Mouse (Mus musculus) cerebellum, adult 9-11 months (tissue): Measurements from ENCODE around the gene Lamb1.

Experiments
- DNase-seq: peaks from one replicate; pipeline ENCODE4 v3.0.0; 2022

The Lamb1 gene

DNA sequence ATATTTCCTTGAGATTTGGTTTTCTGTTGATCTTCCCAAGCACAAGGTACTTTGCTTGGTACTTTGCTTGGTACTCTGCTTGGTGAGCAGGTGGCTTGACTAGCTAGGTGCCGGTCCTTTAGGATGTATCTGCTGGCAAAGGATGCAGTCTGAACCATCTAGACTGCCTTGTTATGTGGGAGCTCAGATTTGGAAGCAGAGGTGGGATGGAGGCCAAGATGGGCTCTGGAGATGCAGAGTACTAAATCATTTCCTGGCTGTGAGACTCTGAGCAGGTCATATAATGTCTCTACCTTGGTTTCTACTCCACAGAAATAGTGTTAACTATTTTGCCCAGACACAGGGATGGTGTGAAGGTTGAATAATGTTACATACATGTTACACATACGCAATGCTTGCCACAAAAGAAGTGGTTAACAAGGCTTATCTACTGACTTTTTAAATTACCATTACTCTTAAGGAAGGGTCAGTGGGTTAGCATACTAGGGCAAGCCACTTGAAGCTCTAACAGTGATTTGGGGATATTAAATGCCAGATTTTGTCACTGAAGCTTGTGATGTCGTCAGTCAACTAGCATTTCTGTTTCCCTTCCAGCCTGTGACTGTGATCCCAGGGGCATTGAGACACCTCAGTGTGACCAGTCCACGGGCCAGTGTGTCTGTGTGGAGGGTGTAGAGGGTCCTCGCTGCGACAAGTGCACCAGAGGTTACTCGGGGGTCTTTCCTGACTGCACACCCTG is 52.8 kb downstream of the Lamb1 start:
- no peak for DNase-seq

DNA sequence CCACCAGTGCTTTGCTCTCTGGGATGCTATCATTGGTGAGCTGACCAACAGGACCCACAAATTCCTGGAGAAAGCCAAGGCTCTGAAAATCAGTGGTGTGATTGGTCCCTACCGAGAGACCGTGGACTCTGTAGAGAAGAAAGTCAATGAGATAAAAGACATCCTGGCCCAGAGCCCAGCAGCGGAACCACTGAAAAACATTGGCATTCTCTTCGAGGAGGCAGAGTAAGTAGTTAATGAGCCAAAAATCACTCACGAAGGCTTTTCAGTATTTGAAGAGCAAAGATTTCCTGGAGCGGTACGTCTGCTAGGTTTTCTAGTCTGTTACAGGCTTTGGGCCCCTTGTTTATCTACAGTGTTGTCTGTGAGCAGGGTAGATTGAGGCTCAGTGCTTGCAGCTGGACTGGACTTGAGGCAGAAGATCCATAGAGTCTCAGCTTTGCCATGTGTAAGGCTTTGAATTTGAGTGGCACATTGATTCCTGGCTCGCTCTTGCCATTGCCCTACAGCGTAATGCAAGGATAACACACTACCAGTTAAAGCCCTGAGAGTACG is 53.5 kb downstream of the Lamb1 start:
- no peak for DNase-seq

- peak; percentile 29 for DNase-seq
Observed at GRCm38 (mm10) chr12:31320817-31321216, 55.8 kb downstream of the Lamb1 start.

- no peak for DNase-seq
Observed at GRCm38 (mm10) chr12:31321532-31321931, 56.5 kb downstream of the Lamb1 start.

DNA sequence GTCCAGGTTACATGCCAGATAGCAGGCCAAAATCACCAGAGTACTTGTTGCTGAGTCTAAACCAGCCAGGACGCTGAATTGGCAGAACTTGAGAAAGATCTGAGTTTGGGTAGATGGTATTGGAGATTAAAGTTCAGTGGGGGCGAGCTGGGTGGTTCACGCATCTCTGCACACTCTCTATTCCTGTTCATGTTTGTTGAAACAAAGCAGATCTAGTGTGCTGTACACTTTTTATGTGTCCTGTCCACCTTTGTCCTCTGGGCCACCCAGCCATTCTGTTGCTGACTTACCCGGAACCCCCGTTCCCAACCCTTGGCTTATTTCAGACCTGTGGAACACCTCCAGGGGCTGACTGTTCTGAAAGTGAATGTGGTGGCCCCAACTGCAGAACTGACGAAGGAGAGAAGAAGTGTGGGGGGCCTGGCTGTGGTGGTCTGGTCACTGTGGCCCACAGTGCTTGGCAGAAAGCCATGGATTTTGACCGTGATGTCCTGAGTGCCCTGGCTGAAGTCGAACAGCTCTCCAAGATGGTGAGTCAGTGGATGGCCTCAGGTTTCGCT is 58.2 kb downstream of the Lamb1 start:
- DNase-seq: no peak

DNA sequence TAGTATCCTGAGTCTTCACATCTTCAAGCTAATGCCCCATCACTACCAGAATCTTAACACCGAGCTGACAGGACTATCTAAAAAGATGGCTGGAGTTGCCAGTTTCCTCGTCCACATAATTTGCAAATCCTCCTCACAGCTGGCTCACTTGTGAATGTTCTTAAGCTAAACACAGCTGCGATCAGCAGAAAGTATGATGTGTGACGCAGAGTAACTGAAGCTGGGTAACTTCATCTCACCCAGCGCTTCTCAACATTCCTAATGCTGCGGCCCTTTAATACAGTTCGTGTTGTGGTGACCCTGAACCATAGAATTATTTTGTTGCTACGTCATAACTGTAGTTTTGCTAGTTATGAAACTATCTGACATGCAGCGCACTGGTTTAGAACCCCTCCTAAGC is 62.1 kb downstream of the Lamb1 start:
- no peak for DNase-seq

GRCm38 (mm10) chr12:31333261-31333660 is 68.2 kb downstream of the Lamb1 start:
- peak; percentile 62 for DNase-seq

DNA sequence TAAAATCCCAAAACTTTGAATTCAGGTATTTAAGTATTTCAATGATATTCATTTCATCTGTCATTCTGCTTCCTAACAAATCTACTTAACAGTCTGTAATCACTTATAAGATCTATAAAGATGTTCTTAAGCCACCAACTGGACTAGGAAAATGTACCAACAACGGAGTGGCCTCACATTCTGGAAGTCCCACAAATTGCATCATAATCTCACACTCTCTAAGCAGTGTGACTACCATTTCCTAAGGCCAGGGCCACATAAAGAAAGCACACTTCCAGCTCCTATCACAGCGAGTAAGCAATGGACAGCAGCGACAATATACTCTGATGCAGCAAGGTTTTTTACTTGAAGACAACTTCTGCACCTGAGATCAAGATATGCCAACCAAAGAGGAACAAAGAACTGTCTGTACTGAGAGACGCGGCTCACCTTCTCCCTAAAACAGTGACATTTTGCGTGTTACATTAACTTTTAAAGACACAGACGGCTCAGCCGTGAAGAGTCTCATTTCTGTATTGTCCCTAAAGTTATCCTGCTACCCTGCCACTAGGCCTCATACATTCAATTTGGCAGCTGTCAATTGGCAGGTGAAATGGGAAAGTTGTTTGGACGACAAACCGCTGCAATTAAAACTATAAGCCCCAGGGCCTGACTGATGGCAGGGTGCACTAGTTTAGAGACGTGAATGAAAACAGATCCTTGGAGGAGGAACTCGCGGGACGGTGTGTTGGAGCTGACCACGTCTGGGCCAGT is 85.3 kb downstream of the Lamb1 start:
- DNase-seq: no peak

- DNase-seq: peak; percentile 96
Observed at GRCm38 (mm10) chr12:31350944-31351928, 86.2 kb downstream of the Lamb1 start, which contains the start of gene Dld. Dld (minus strand) TSS chr12:31351453.

GRCm38 (mm10) chr12:31366428-31366827 is 101.4 kb downstream of the Lamb1 start:
- DNase-seq: no peak

DNA sequence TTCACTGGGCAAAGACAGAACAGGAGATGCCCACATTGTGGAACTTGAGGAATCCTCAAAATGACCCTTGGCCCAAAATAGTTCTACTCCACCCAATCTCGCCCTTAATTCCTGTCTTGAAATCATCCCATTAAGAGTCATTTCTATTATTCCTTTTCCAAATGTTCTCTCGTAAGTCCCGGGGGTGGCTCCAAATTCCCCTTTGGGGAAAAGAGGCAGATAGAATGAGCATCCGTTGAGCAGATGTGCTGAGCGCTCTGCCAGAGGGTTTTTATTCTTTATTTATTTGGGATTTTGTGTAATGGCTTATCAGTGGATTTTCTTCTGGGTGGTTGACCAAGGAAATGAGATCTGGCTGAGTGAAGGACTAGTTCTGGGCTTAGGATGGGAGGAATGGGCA is 102.7 kb downstream of the Lamb1 start:
- no peak for DNase-seq

DNA sequence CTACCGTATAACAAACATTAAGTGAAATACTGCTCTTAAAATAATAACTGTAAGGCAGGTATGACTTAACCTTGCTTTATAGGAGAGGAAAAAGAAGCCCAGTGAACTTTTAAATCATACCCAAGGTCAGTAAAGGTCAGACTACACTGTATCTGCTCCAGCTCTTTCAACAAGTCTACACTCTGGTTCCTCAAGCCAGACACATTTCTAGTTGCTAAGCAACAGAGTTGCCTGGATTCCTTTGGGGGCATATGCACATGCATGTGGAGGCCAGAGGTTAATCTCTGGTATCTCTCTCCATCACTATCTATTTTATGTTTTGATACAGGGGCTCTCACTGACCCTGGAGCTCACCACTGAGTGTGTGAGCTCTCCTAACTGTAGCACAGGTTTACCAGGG is 104.1 kb downstream of the Lamb1 start:
- DNase-seq: no peak

GRCm38 (mm10) chr12:31369656-31370055 is 104.6 kb downstream of the Lamb1 start:
- DNase-seq: no peak

- DNase-seq: peak; percentile 52
Observed at GRCm38 (mm10) chr12:31374603-31375282, 109.7 kb downstream of the Lamb1 start.

- no peak for DNase-seq
Observed at GRCm38 (mm10) chr12:31375283-31375615, 110.2 kb downstream of the Lamb1 start.

DNA sequence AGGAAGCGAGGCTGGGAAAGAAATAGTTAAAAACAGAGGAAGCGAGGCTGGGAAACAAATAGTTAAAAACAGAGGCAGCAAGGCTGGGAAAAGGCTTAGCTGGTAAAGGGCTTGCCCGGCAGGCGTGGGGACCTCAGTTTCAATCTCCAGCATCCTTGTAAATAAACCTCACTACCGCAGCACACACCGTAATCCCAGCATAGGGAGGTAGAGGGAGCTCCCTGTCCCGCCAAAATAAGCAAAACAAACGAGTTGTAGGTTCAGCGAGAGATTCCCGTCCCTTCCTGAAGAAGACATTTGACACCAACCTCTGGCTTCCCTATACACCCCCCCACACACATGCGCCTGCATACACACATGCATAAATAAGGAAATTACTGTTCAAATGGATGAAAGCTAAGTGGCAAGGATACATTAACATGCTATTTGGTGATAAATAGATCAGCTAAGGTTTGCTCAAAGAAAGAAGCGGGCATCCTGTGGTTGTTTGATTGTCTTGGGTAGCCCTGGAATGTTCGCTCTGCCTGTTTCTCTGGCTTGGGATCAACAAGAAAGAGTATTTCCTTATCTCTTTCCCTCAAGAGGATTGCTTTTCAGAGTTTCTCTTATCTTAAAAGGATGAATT is 111.4 kb downstream of the Lamb1 start:
- no peak for DNase-seq

- DNase-seq: no peak
Observed at GRCm38 (mm10) chr12:31377241-31377640, 112.2 kb downstream of the Lamb1 start.
